Mouse (Mus musculus) MEL (cell line): ENCODE results near the gene Pdlim1. TPM values are rescaled to one million over a fixed set of nuclear protein-coding genes. Genes with fewer than 3 reads are reported as not detected.
"Not testable (repeated sequence)": the region's sequence is repeated elsewhere in the genome, so short reads cannot be mapped to it uniquely, and the experiment has no call there.

Experiments used
- DNase-seq: peaks from one replicate; pipeline ENCODE4 v3.0.0; 2011; ENCODE audit warnings: low read depth, low spot score
- H3K27ac ChIP-seq: 2 replicates; pipeline ENCODE4 v1.5.1; 2012; ENCODE audit warnings: low read depth, mild to moderate bottlenecking, control low read depth, low read length, moderate library complexity; ENCODE audit not compliant: control insufficient read depth
- H3K27me3 ChIP-seq, 2 experiments: fragments of 150-350 bp in 1 of 2; sonication (generic) in 1 of 2; 2 replicates each; pipeline ENCODE4 v1.6.1; 2012; ENCODE audit warnings: low read length in 2 of 2, mild to moderate bottlenecking in 2 of 2, improper control_type of control experiment in 1 of 2, moderate library complexity in 1 of 2; ENCODE audit not compliant: insufficient read depth in 2 of 2, control insufficient read depth in 1 of 2
- H3K36me3 ChIP-seq, 2 experiments: 2 replicates each; pipeline ENCODE4 v1.6.1; 2012 to 2014; ENCODE audit warnings: low read length in 2 of 2, improper control_type of control experiment in 1 of 2, inconsistent platforms in 1 of 2, mild to moderate bottlenecking in 1 of 2; ENCODE audit not compliant: insufficient read depth in 2 of 2, control insufficient read depth in 1 of 2
- H3K4me1 ChIP-seq, 2 experiments: fragments of 150-350 bp in 1 of 2; sonication (generic) in 1 of 2; 2 replicates each; pipeline ENCODE4 v1.6.1; 2012; ENCODE audit warnings: low read length in 2 of 2, improper control_type of control experiment in 1 of 2, mild to moderate bottlenecking in 1 of 2; ENCODE audit not compliant: insufficient read depth in 2 of 2, control insufficient read depth in 1 of 2
- H3K4me3 ChIP-seq, 2 experiments: fragments of 150-350 bp in 1 of 2; sonication (generic) in 1 of 2; 2 replicates each; pipeline ENCODE4 v1.5.1; 2012; ENCODE audit warnings: low read depth in 2 of 2, low read length in 2 of 2, mild to moderate bottlenecking in 2 of 2, moderate library complexity in 2 of 2, control low read depth in 1 of 2, improper control_type of control experiment in 1 of 2; ENCODE audit not compliant: control insufficient read depth in 1 of 2, insufficient read depth in 1 of 2
- H3K79me2 ChIP-seq: 2 replicates; pipeline ENCODE4 v1.6.1; 2012; ENCODE audit warnings: mild to moderate bottlenecking, low read length, moderate library complexity; ENCODE audit not compliant: control insufficient read depth, poor library complexity, insufficient read depth
- H3K9ac ChIP-seq: 2 replicates; pipeline ENCODE4 v1.6.1; 2012; ENCODE audit warnings: low read depth, mild to moderate bottlenecking, control low read depth, low read length, moderate library complexity; ENCODE audit not compliant: control insufficient read depth, poor library complexity, severe bottlenecking
- H3K9me3 ChIP-seq: fragments of 150-350 bp; sonication (generic); replicated peaks from 2 replicates; pipeline ENCODE4 v1.6.1; 2012; ENCODE audit warnings: mild to moderate bottlenecking, low read length, improper control_type of control experiment, moderate library complexity; ENCODE audit not compliant: insufficient read depth
- CHD1 ChIP-seq: IDR thresholded peaks from 2 replicates; pipeline ENCODE4 v1.6.1; 2012; ENCODE audit warnings: low read depth, mild to moderate bottlenecking, inconsistent platforms, low read length, improper control_type of control experiment
- CHD2 ChIP-seq: IDR thresholded peaks from 2 replicates; pipeline ENCODE4 v1.6.1; 2011; ENCODE audit warnings: low read length, improper control_type of control experiment
- CTCF ChIP-seq, 3 experiments: IDR thresholded peaks in 2 of 3; conservative IDR thresholded peaks in 1 of 3; 2 replicates each; pipeline ENCODE4 v1.5.1; 2011 to 2012; ENCODE audit warnings: low read length in 3 of 3, low read depth in 2 of 3, mild to moderate bottlenecking in 2 of 3, improper control_type of control experiment in 1 of 3, inconsistent platforms in 1 of 3, mixed read lengths in 1 of 3, moderate library complexity in 1 of 3; ENCODE audit not compliant: control insufficient read depth in 1 of 3, insufficient read depth in 1 of 3, poor library complexity in 1 of 3, severe bottlenecking in 1 of 3
- E2F4 ChIP-seq: IDR thresholded peaks from 2 replicates; pipeline ENCODE4 v1.6.1; 2011; ENCODE audit warnings: low read depth, low read length, improper control_type of control experiment, borderline replicate concordance
- EP300 ChIP-seq, 2 experiments: IDR thresholded peaks; 2 replicates each; pipeline ENCODE4 v1.6.1; 2011; ENCODE audit warnings: improper control_type of control experiment in 2 of 2, low read length in 2 of 2, low read depth in 1 of 2, mild to moderate bottlenecking in 1 of 2
- ETS1 ChIP-seq: IDR thresholded peaks from 2 replicates; pipeline ENCODE4 v1.6.1; 2012; ENCODE audit warnings: low read depth, mild to moderate bottlenecking, inconsistent platforms, low read length, improper control_type of control experiment, moderate library complexity
- GABPA ChIP-seq: IDR thresholded peaks from 2 replicates; pipeline ENCODE4 v1.6.1; 2012; ENCODE audit warnings: low read depth, mild to moderate bottlenecking, inconsistent platforms, low read length, improper control_type of control experiment, moderate library complexity
- HCFC1 ChIP-seq: IDR thresholded peaks from 2 replicates; pipeline ENCODE4 v1.6.1; 2012; ENCODE audit warnings: low read depth, mild to moderate bottlenecking, inconsistent platforms, low read length, improper control_type of control experiment, moderate library complexity
- JUND ChIP-seq: IDR thresholded peaks from 2 replicates; pipeline ENCODE4 v1.6.1; 2011; ENCODE audit warnings: low read depth, mild to moderate bottlenecking, improper control_type of control experiment, low read length
- MAX ChIP-seq: IDR thresholded peaks from 2 replicates; pipeline ENCODE4 v1.6.1; 2011; ENCODE audit warnings: low read length, improper control_type of control experiment
- MAZ ChIP-seq: IDR thresholded peaks from 2 replicates; pipeline ENCODE4 v1.6.1; 2012; ENCODE audit warnings: low read depth, mild to moderate bottlenecking, inconsistent platforms, low read length, improper control_type of control experiment
- MXI1 ChIP-seq: IDR thresholded peaks from 2 replicates; pipeline ENCODE4 v1.6.1; 2011; ENCODE audit warnings: mild to moderate bottlenecking, low read depth, low read length, improper control_type of control experiment
- MYB ChIP-seq: IDR thresholded peaks from 2 replicates; pipeline ENCODE4 v1.6.1; 2011; ENCODE audit warnings: mild to moderate bottlenecking, low read depth, low read length, improper control_type of control experiment
- MYC ChIP-seq: IDR thresholded peaks from 2 replicates; pipeline ENCODE4 v1.6.1; 2011; ENCODE audit warnings: low read depth, mild to moderate bottlenecking, low read length, improper control_type of control experiment, moderate library complexity
- NRF1 ChIP-seq: IDR thresholded peaks from 2 replicates; pipeline ENCODE4 v1.6.1; 2014; ENCODE audit warnings: low read depth, mild to moderate bottlenecking, inconsistent platforms, low read length, improper control_type of control experiment, moderate library complexity; ENCODE audit not compliant: poor library complexity, insufficient read depth, severe bottlenecking
- POLR2AphosphoS5 ChIP-seq: IDR thresholded peaks from 2 replicates; pipeline ENCODE4 v1.6.1; 2012; ENCODE audit warnings: low read depth, borderline replicate concordance, mild to moderate bottlenecking, inconsistent platforms, low read length, moderate library complexity, mixed read lengths
- RAD21 ChIP-seq: IDR thresholded peaks from 2 replicates; pipeline ENCODE4 v1.6.1; 2011; ENCODE audit warnings: mild to moderate bottlenecking, low read depth, low read length, improper control_type of control experiment
- SMC3 ChIP-seq: IDR thresholded peaks from 2 replicates; pipeline ENCODE4 v1.6.1; 2011; ENCODE audit warnings: low read depth, low read length, improper control_type of control experiment
- TBP ChIP-seq: IDR thresholded peaks from 2 replicates; pipeline ENCODE4 v1.8.0; 2011; ENCODE audit warnings: low read depth, low read length, improper control_type of control experiment
- USF2 ChIP-seq, 2 experiments: IDR thresholded peaks; 2 replicates each; pipeline ENCODE4 v1.6.1; 2011 to 2012; ENCODE audit warnings: improper control_type of control experiment in 2 of 2, low read length in 2 of 2, borderline replicate concordance in 1 of 2, inconsistent platforms in 1 of 2, low read depth in 1 of 2, mild to moderate bottlenecking in 1 of 2; ENCODE audit not compliant: insufficient read depth in 1 of 2
- ZC3H11A ChIP-seq: IDR thresholded peaks from 2 replicates; pipeline ENCODE4 v1.6.1; 2012; ENCODE audit warnings: low read depth, mild to moderate bottlenecking, inconsistent platforms, low read length, improper control_type of control experiment
- ZKSCAN1 ChIP-seq: IDR thresholded peaks from 2 replicates; pipeline ENCODE4 v1.6.1; 2012; ENCODE audit warnings: low read depth, mild to moderate bottlenecking, inconsistent platforms, low read length, improper control_type of control experiment, moderate library complexity
- ZMIZ1 ChIP-seq: IDR thresholded peaks from 2 replicates; pipeline ENCODE4 v1.6.1; 2012; ENCODE audit warnings: low read depth, mild to moderate bottlenecking, inconsistent platforms, low read length, improper control_type of control experiment, moderate library complexity
- ZNF384 ChIP-seq: IDR thresholded peaks from 2 replicates; pipeline ENCODE4 v1.6.1; 2012; ENCODE audit warnings: low read depth, mild to moderate bottlenecking, inconsistent platforms, low read length, improper control_type of control experiment
- polyA plus RNA-seq, 2 experiments: library from polyadenylated mRNA; stranded (reverse) in 1 of 2; unstranded in 1 of 2; fragments of >175 nt in 1 of 2; fragments of >200 nt in 1 of 2; gene quantifications; 2 replicates each; pipeline versions ENCODE4 v1.2.1 to v1.2.4; 2012; ENCODE audit warnings: low replicate concordance in 2 of 2, low read depth in 1 of 2; ENCODE audit not compliant: insufficient read length in 2 of 2, insufficient read depth in 1 of 2, missing spikeins in 1 of 2
- total RNA-seq: library from RNA; depleted of rRNA; stranded (reverse); fragments of 300-350 nt; gene quantifications from 2 replicates; pipeline ENCODE4 v1.2.3, GENCODE M21; 2012

Pdlim1 gene
- total and polyA plus RNA-seq, 3 experiments, result not detected

- no peaks in the 10 kb centered on the region for H3K36me3 ChIP-seq
These were observed 46.4 kb downstream of the Pdlim1 start for GRCm38 (mm10) chr19:40225102-40225760.

GRCm38 (mm10) chr19:40222307-40222706, 49.3 kb downstream of the Pdlim1 start:
- not testable (repeated sequence) for H3K27me3 ChIP-seq, DNase-seq, H3K4me1 ChIP-seq, H3K79me2 ChIP-seq, H3K9ac ChIP-seq, H3K9me3 ChIP-seq, H3K36me3 ChIP-seq, H3K27ac ChIP-seq, H3K4me3 ChIP-seq

More at GRCm38 (mm10) chr19:40225102-40225760, 46.4 kb downstream of the Pdlim1 start:
- Histone ChIP-seq H3K9me3 (no peaks in the 10 kb centered on the region), H3K27ac (no peak overlapping the region), H3K27me3 (no peaks in the 10 kb centered on the region), H3K9ac (no peak overlapping the region), H3K79me2 (no peaks in the 10 kb centered on the region), H3K4me1 (no peaks in the 10 kb centered on the region), H3K4me3 (no peak overlapping the region)
- TF ChIP-seq MAX (no peak), CTCF (IDR thresholded peaks at IDR 0.05 in 2 of 3, conservative IDR thresholded peaks at IDR 0.05 in 1 of 3; ENCODE audit: control insufficient read depth in 1 of 3, insufficient read depth in 1 of 3, low read depth in 2 of 3, low read length in 3 of 3, poor library complexity in 1 of 3, severe bottlenecking in 1 of 3) (peak; percentile 76 to 89 (median 83)), CHD1 (no peak), ZKSCAN1 (no peak), ZC3H11A (peak; percentile 76), JUND (no peak), POLR2AphosphoS5 (no peak), ZNF384 (no peak), SMC3 (peak; percentile 81), RAD21 (peak; percentile 89), ETS1 (no peak), MYC (no peak), GABPA (no peak), MAZ (no peak), TBP (no peak)
- peak; percentile 54 for DNase-seq

DNA sequence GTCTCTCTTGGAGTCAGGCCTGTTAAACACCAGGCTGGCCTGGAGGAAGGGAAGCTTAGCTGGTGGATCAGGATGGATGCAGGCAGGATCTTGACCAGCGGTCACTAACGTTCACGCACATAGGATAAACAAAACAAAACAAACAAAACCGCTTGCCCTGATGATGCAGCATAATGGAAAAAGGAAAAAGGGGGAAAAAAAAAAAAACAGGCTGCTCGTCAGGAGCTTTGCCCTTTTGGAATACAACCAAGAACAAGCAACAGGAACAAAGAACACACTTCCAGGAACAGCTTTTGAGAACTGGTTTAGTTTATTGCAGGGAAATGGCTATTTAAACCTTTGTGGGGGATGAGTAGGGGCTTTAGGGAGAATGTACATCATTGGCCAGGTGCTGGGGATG, 50.8 kb downstream of the Pdlim1 start:
- TF ChIP-seq JUND (no peak), CHD2 (no peak), ZMIZ1 (no peak), CTCF (IDR thresholded peaks at IDR 0.05 in 2 of 3, conservative IDR thresholded peaks at IDR 0.05 in 1 of 3; ENCODE audit: control insufficient read depth in 1 of 3, insufficient read depth in 1 of 3, low read depth in 2 of 3, low read length in 3 of 3, poor library complexity in 1 of 3, severe bottlenecking in 1 of 3) (no peak), EP300 (IDR thresholded peaks at IDR 0.05; ENCODE audit: low read depth in 1 of 2, low read length in 2 of 2) (no peak), ZKSCAN1 (no peak), E2F4 (no peak), MXI1 (no peak), HCFC1 (no peak), MYB (no peak), USF2 (IDR thresholded peaks at IDR 0.05; ENCODE audit: borderline replicate concordance in 1 of 2, insufficient read depth in 1 of 2, low read depth in 1 of 2, low read length in 2 of 2) (no peak), GABPA (no peak), NRF1 (no peak), RAD21 (no peak)
- H3K9me3 ChIP-seq, result no peaks in the 10 kb centered on the region
- no peak overlapping the region for H3K4me3 ChIP-seq
- H3K27me3 ChIP-seq, result no peaks in the 10 kb centered on the region
- no peak for DNase-seq
- H3K27ac ChIP-seq, result no peak overlapping the region
- H3K36me3 ChIP-seq, result no peaks in the 10 kb centered on the region
- H3K79me2 ChIP-seq, result no peaks in the 10 kb centered on the region
- no peak overlapping the region for H3K9ac ChIP-seq
- no peaks in the 10 kb centered on the region for H3K4me1 ChIP-seq
